Mouse (Mus musculus): ENCODE measurements around the gene Enpp7.
A peak's percentile ranks its signal among the peaks of the same experiment; 100 is the strongest.

Enpp7 gene

GRCm38 (mm10) chr11:119035686-119036165 is 47.7 kb downstream of the Enpp7 start:
- DNase-seq (ENCODE audit: low spot score in 2 of 2) = no peak

- no peak for DNase-seq (ENCODE audit: low spot score in 2 of 2)
Observed at GRCm38 (mm10) chr11:119036447-119036846, 48.5 kb downstream of the Enpp7 start.

- DNase-seq (ENCODE audit: low spot score in 2 of 2) = no peak
Observed at GRCm38 (mm10) chr11:119036934-119037779, 49.2 kb downstream of the Enpp7 start.

GRCm38 (mm10) chr11:119037780-119038401 is 49.9 kb downstream of the Enpp7 start:
- no peak for DNase-seq (ENCODE audit: low spot score in 2 of 2)

- no peak for DNase-seq (ENCODE audit: low spot score in 2 of 2)
Observed at GRCm38 (mm10) chr11:119038744-119039484, 50.9 kb downstream of the Enpp7 start.

GRCm38 (mm10) chr11:119039732-119040512 is 51.9 kb downstream of the Enpp7 start:
- no peak for DNase-seq (ENCODE audit: low spot score in 2 of 2)

GRCm38 (mm10) chr11:119040600-119041324 is 52.8 kb downstream of the Enpp7 start, which contains the start of gene Cbx8:
Gene Cbx8, minus strand, starts transcription at chr11:119040969.
- peak; percentile 90 to 92 for DNase-seq (ENCODE audit: low spot score in 2 of 2)

GRCm38 (mm10) chr11:119041325-119041716 is 53.3 kb downstream of the Enpp7 start:
- no peak for DNase-seq (ENCODE audit: low spot score in 2 of 2)

GRCm38 (mm10) chr11:119041750-119042465 is 53.9 kb downstream of the Enpp7 start:
- no peak for DNase-seq (ENCODE audit: low spot score in 2 of 2)
